Mouse (Mus musculus) lung, adult 2 months (tissue): ENCODE data around the gene Gm10273.

Experiments used
- CTCF ChIP-seq: fragments of 200-500 bp; IDR thresholded peaks from 2 replicates; pipeline ENCODE4 v1.5.1; 2011; ENCODE audit warnings: mild to moderate bottlenecking, low read length, control low read depth; ENCODE audit not compliant: insufficient read depth
- POLR2A ChIP-seq: fragments of 200-500 bp; IDR thresholded peaks from 2 replicates; pipeline ENCODE4 v1.6.1; 2011; ENCODE audit warnings: low read depth, mild to moderate bottlenecking, control low read depth, low read length, borderline replicate concordance; ENCODE audit errors: extremely low read depth

DNA sequence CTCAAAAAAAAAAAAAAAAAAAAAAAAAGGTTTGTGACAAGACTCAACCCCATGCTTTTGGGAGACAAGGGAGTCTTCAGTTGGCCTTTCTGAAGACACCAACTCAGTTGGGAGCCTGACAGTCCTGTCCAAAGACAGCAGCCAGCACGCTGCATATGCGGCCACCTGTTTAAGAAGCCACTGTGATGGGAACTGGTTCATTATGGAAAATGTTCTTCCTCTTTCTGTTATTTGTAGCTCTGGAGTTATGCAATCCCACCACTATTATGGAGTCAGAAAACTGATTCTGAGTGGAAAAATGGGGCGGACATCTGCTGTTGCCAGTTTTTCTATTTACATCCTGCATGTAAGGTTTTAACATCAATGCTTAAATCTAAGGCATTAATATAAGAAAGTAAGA is 5.8 kb upstream of the Gm10273 start:
- TF ChIP-seq CTCF (no peak), POLR2A (no peak)
